9 mouse cellular contexts compared by ENCODE assay signal in genomic region chr14:103033271-103033823, GRCm38 (mm10). TPM values are rescaled to one million over a fixed set of nuclear protein-coding genes. Genes with fewer than 3 reads are reported as not detected.
DNase-seq lines count a peak whose midpoint lies in the region; ATAC-seq and TF ChIP-seq lines count a peak whose summit lies in the region.
"Had no signal": no experiment of that assay in that cellular context is flagged by ENCODE, and none has a peak within 500 bp of the region (broad histone marks: within the 10 kb centered on the region; RNA-seq: fewer than 3 reads in every experiment).

No protein-coding gene starts in this region.

- no peaks in the 10 kb centered on the region for H3K36me3 ChIP-seq in lung, embryonic 14.5 days (ENCODE audit: insufficient read depth)
- no peaks in the 10 kb centered on the region for H3K36me3 ChIP-seq in stomach, embryonic 15.5 days
- H3K36me3 ChIP-seq in forebrain, embryonic 12.5 days (replicated peaks): no peaks in the 10 kb centered on the region

- 37% methylated on average over 10 of the region's 10 CpGs for WGBS in lung, embryonic 14.5 days
- WGBS in stomach, embryonic 15.5 days: 55% methylated on average over 10 of the region's 10 CpGs
- 84% methylated on average over 10 of the region's 10 CpGs for WGBS in forebrain, embryonic 12.5 days

- ATAC-seq in activated CD4-positive, CD25-positive, alpha-beta regulatory T cell, adult 4 months: peak; percentile 94
- peak; percentile 54; the same call in 1 of the 2 replicates for ATAC-seq in lung, embryonic 14.5 days (ENCODE audit: insufficient read depth)
- peak; percentile 31; the same call in 1 of the 2 replicates for ATAC-seq in stomach, embryonic 15.5 days (ENCODE audit: insufficient read depth, low FRiP score, low read depth)
- ATAC-seq in forebrain, embryonic 12.5 days (ENCODE audit: low FRiP score): no peak

- H3K9me3 ChIP-seq in lung, embryonic 14.5 days (ENCODE audit: low read depth, low read length): no peaks in the 10 kb centered on the region
- no peaks in the 10 kb centered on the region for H3K9me3 ChIP-seq in stomach, embryonic 15.5 days
- H3K9me3 ChIP-seq in forebrain, embryonic 12.5 days: no peaks in the 10 kb centered on the region

- no peaks in the 10 kb centered on the region for H3K27me3 ChIP-seq in lung, embryonic 14.5 days (ENCODE audit: insufficient read depth, low read length)
- H3K27me3 ChIP-seq in stomach, embryonic 15.5 days (replicated peaks): no peaks in the 10 kb centered on the region
- no peaks in the 10 kb centered on the region for H3K27me3 ChIP-seq in forebrain, embryonic 12.5 days

- no peak overlapping the region for H3K4me3 ChIP-seq in lung, embryonic 14.5 days (ENCODE audit: low read depth, low read length)
- no peak overlapping the region for H3K4me3 ChIP-seq in stomach, embryonic 15.5 days (replicated peaks)
- H3K4me3 ChIP-seq in forebrain, embryonic 12.5 days (replicated peaks): no peak overlapping the region

- no peak for TF ChIP-seq CTCF in lung, embryonic 14.5 days (IDR thresholded peaks at IDR 0.05; ENCODE audit: low read depth)

- peak; percentile 94 for DNase-seq in A20 (ENCODE audit: low read depth, low spot score)
- DNase-seq in heart, postnatal 10 days: peak; percentile 23 to 34
- DNase-seq in lung, embryonic 14.5 days: peak; percentile 42
- no peak for DNase-seq in gastrocnemius, adult 8-10 months (ENCODE audit: low spot score in 2 of 2)
- no peak for DNase-seq in cerebellum, adult 18-20 months

- no peak overlapping the region for H3K9ac ChIP-seq in lung, embryonic 14.5 days
- no peak overlapping the region for H3K9ac ChIP-seq in stomach, embryonic 15.5 days
- H3K9ac ChIP-seq in forebrain, embryonic 12.5 days: no peak overlapping the region

- intact Hi-C loops in heart, postnatal 10 days (cut with DNase I): no loop called here

- no peak overlapping the region for H3K4me2 ChIP-seq in lung, embryonic 14.5 days
- no peak overlapping the region for H3K4me2 ChIP-seq in stomach, embryonic 15.5 days
- no peak overlapping the region for H3K4me2 ChIP-seq in forebrain, embryonic 12.5 days

- H3K27ac ChIP-seq in lung, embryonic 14.5 days (ENCODE audit: low read depth): peak overlapping the region; percentile 46; the same call in 1 of the 2 replicates
- no peak overlapping the region for H3K27ac ChIP-seq in stomach, embryonic 15.5 days
- H3K27ac ChIP-seq in forebrain, embryonic 12.5 days: no peak overlapping the region

- H3K4me1 ChIP-seq in lung, embryonic 14.5 days (ENCODE audit: insufficient read depth): no peaks in the 10 kb centered on the region
- H3K4me1 ChIP-seq in stomach, embryonic 15.5 days: no peaks in the 10 kb centered on the region
- no peaks in the 10 kb centered on the region for H3K4me1 ChIP-seq in forebrain, embryonic 12.5 days

RNA-seq across cellular contexts. Expression of gene Acod1, which starts 13.4 kb away (rescaled TPM):
- polyA plus RNA-seq in activated CD4-positive, CD25-positive, alpha-beta regulatory T cell, adult 4 months (2017; shearing (Covaris generic)): not detected
- total RNA-seq in heart, postnatal 10 days (2021): not detected
- not detected in 2 replicates for polyA plus RNA-seq in lung, embryonic 14.5 days (2014; fragmentation: Nextera tagmentation; extraction: Ambion mirVana)
- 0.05 TPM in 1 of 2 replicates, not detected in the other for polyA plus RNA-seq in stomach, embryonic 15.5 days (2015; fragmentation: Nextera tagmentation; extraction: Ambion mirVana)
- total RNA-seq in gastrocnemius, adult 8-10 months (2022): not detected
- 0.06 TPM in 1 of 2 replicates, not detected in the other for polyA plus RNA-seq in forebrain, embryonic 12.5 days (2016; fragmentation: Nextera tagmentation; extraction: Ambion mirVana)
- polyA plus RNA-seq: limb, embryonic 11.5 days had no signal

RNA-seq across cellular contexts. Expression of gene Cln5, which starts 36.7 kb away (rescaled TPM):
- 10 to 100 TPM; 15.5 to 19.6 TPM for polyA plus RNA-seq in activated CD4-positive, CD25-positive, alpha-beta regulatory T cell, adult 4 months (2017; shearing (Covaris generic))
- total RNA-seq in heart, postnatal 10 days (2021): 10 to 100 TPM; 16.7 to 19.1 TPM
- 31.2 and 34.4 TPM in 2 replicates for polyA plus RNA-seq in lung, embryonic 14.5 days (2014; fragmentation: Nextera tagmentation; extraction: Ambion mirVana)
- polyA plus RNA-seq in stomach, embryonic 15.5 days (2015; fragmentation: Nextera tagmentation; extraction: Ambion mirVana): 29.2 and 31.8 TPM in 2 replicates
- 10 to 100 TPM; 11.1 to 12.4 (median 11.8) TPM for total RNA-seq in gastrocnemius, adult 8-10 months (2022)
- polyA plus RNA-seq in forebrain, embryonic 12.5 days (2016; fragmentation: Nextera tagmentation; extraction: Ambion mirVana): 17.6 and 19.9 TPM in 2 replicates

RNA-seq across cellular contexts. Expression of gene Kctd12, which starts 50.9 kb away (rescaled TPM):
- polyA plus RNA-seq in activated CD4-positive, CD25-positive, alpha-beta regulatory T cell, adult 4 months (2017; shearing (Covaris generic)): 1 to 10 TPM; 1.3 to 1.6 TPM
- 10 to 100 TPM; 41.3 to 42.5 TPM for total RNA-seq in heart, postnatal 10 days (2021)
- polyA plus RNA-seq in lung, embryonic 14.5 days (2014; fragmentation: Nextera tagmentation; extraction: Ambion mirVana): 8.9 and 10.9 TPM in 2 replicates
- polyA plus RNA-seq in stomach, embryonic 15.5 days (2015; fragmentation: Nextera tagmentation; extraction: Ambion mirVana): 14.8 and 19.2 TPM in 2 replicates
- total RNA-seq in gastrocnemius, adult 8-10 months (2022): 1 to 10 TPM; 4.4 to 7.7 (median 5.3) TPM
- 5.9 and 7.1 TPM in 2 replicates for polyA plus RNA-seq in forebrain, embryonic 12.5 days (2016; fragmentation: Nextera tagmentation; extraction: Ambion mirVana)

Comparison
In these comparisons a context has a peak if more than half of its experiments do, and no peak if none do; other contexts are left out.
1. DNase-seq: peak in A20 (single experiment), heart, postnatal 10 days (2 of 2) and lung, embryonic 14.5 days (single experiment); none in gastrocnemius, adult 8-10 months (0 of 2) and cerebellum, adult 18-20 months (0 of 2).